In the genomic region with DNA sequence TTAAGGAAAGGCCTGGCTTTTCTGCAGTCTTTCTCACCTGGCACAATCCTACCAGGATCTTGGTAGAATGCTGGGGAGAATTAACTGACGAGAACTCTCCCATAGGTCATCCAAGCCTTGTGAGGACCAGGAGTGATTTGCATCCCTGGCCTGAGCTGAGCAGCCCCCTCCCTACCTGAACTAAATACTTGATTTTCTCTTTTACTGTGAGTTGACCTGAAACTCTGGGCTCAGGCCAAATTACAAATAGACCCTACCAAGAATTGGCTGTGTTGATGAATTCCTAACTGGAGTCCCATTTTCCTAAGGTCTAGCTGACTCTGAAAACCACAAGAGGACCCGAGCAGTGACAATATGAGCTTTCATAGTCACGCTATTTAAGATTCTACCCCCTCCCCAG, we compare ENCODE assay signal across 23 mouse cellular contexts. TPM values are rescaled to one million over a fixed set of nuclear protein-coding genes. Genes with fewer than 3 reads are reported as not detected.
DNase-seq lines count a peak whose midpoint lies in the region; ATAC-seq and TF ChIP-seq lines count a peak whose summit lies in the region.
"Had no signal": no experiment of that assay in that cellular context is flagged by ENCODE, and none has a peak within 500 bp of the region (broad histone marks: within the 10 kb centered on the region; RNA-seq: fewer than 3 reads in every experiment).

No protein-coding gene starts in this region.

- whole genome bisulfite sequencing in heart, embryonic 16.5 days: 71% methylated on average over 3 of the region's 3 CpGs
- WGBS in lung, embryonic 15.5 days: 52% methylated on average over 3 of the region's 3 CpGs
- 58% methylated on average over 3 of the region's 3 CpGs for WGBS in limb, embryonic 14.5 days

- H3K27ac ChIP-seq in heart, embryonic 16.5 days (ENCODE audit: low read length): peak overlapping the region; percentile 37
- peak overlapping the region; percentile 60 for H3K27ac ChIP-seq in lung, embryonic 15.5 days
- peak overlapping the region; percentile 43; the same call in 1 of the 2 replicates for H3K27ac ChIP-seq in limb, embryonic 14.5 days (replicated peaks; ENCODE audit: low read depth, low read length)
- H3K27ac ChIP-seq: forebrain, embryonic 12.5 days; hindbrain, embryonic 12.5 days; intestine, embryonic 15.5 days; kidney, embryonic 15.5 days; left cerebral cortex, adult 2 months; liver, embryonic 13.5 days had no signal

- no peaks in the 10 kb centered on the region for H3K36me3 ChIP-seq in heart, embryonic 16.5 days (ENCODE audit: control insufficient read depth, insufficient read depth)
- no peaks in the 10 kb centered on the region for H3K36me3 ChIP-seq in lung, embryonic 15.5 days
- no peaks in the 10 kb centered on the region for H3K36me3 ChIP-seq in limb, embryonic 14.5 days (ENCODE audit: control insufficient read depth, insufficient read depth, low read length)
- H3K36me3 ChIP-seq: forebrain, embryonic 12.5 days; hindbrain, embryonic 12.5 days; intestine, embryonic 15.5 days; kidney, embryonic 15.5 days; liver, embryonic 13.5 days had no signal

- TF ChIP-seq POLR2A in limb, embryonic 14.5 days (IDR thresholded peaks at IDR 0.05; ENCODE audit: borderline replicate concordance, extremely low read depth, insufficient read depth, insufficient read length): no peak

- ATAC-seq in heart, embryonic 16.5 days (replicated peaks; ENCODE audit: extremely low read depth, insufficient read depth, low FRiP score): no peak
- ATAC-seq in lung, embryonic 15.5 days (ENCODE audit: borderline replicate concordance, extremely low read depth, low FRiP score, low TSS enrichment): no peak
- ATAC-seq in limb, embryonic 14.5 days (ENCODE audit: low FRiP score, low read depth): no peak
- ATAC-seq: intestine, embryonic 15.5 days; midbrain, embryonic 16.5 days had no signal

- H3K4me2 ChIP-seq in heart, embryonic 16.5 days (ENCODE audit: low read depth, low read length): no peak overlapping the region
- no peak overlapping the region for H3K4me2 ChIP-seq in lung, embryonic 15.5 days
- no peak overlapping the region for H3K4me2 ChIP-seq in limb, embryonic 14.5 days (replicated peaks; ENCODE audit: low read depth, low read length, severe bottlenecking)
- H3K4me2 ChIP-seq: forebrain, embryonic 12.5 days; heart, embryonic 12.5 days; hindbrain, embryonic 12.5 days; intestine, embryonic 15.5 days; kidney, embryonic 15.5 days; liver, embryonic 13.5 days had no signal

- H3K4me3 ChIP-seq in heart, embryonic 16.5 days (ENCODE audit: low read length): no peak overlapping the region
- no peak overlapping the region for H3K4me3 ChIP-seq in lung, embryonic 15.5 days
- H3K4me3 ChIP-seq in limb, embryonic 14.5 days (replicated peaks; ENCODE audit: low read length): no peak overlapping the region
- H3K4me3 ChIP-seq: forebrain, embryonic 12.5 days; heart, embryonic 12.5 days; hindbrain, embryonic 12.5 days; intestine, embryonic 15.5 days; kidney, embryonic 15.5 days; left cerebral cortex, adult 2 months; liver, embryonic 13.5 days had no signal

- peaks cover 5% of the 10 kb centered on the region for H3K9me3 ChIP-seq in heart, embryonic 16.5 days (replicated peaks; ENCODE audit: control insufficient read depth, low read length)
- no peaks in the 10 kb centered on the region for H3K9me3 ChIP-seq in lung, embryonic 15.5 days
- H3K9me3 ChIP-seq in limb, embryonic 14.5 days (ENCODE audit: control insufficient read depth, low read length): no peaks in the 10 kb centered on the region
- H3K9me3 ChIP-seq: forebrain, embryonic 12.5 days; heart, embryonic 12.5 days; intestine, embryonic 15.5 days; kidney, embryonic 15.5 days; liver, embryonic 13.5 days had no signal

- H3K4me1 ChIP-seq in heart, embryonic 16.5 days (ENCODE audit: control insufficient read depth, insufficient read depth, low read length): no peaks in the 10 kb centered on the region
- peaks cover 11% of the 10 kb centered on the region for H3K4me1 ChIP-seq in lung, embryonic 15.5 days
- 0 out of 2 replicates have a peak, but pooled peaks cover 3% of the 10 kb centered on the region for H3K4me1 ChIP-seq in limb, embryonic 14.5 days (ENCODE audit: control insufficient read depth, insufficient read depth, low read length)
- H3K4me1 ChIP-seq: forebrain, embryonic 12.5 days; intestine, embryonic 15.5 days; kidney, embryonic 15.5 days; liver, embryonic 13.5 days had no signal

- no peaks in the 10 kb centered on the region for H3K27me3 ChIP-seq in heart, embryonic 16.5 days (ENCODE audit: control insufficient read depth, insufficient read depth, low read length)
- no peaks in the 10 kb centered on the region for H3K27me3 ChIP-seq in lung, embryonic 15.5 days
- H3K27me3 ChIP-seq in limb, embryonic 14.5 days (ENCODE audit: control insufficient read depth, insufficient read depth, low read length): no peaks in the 10 kb centered on the region
- H3K27me3 ChIP-seq: CH12.LX; forebrain, embryonic 12.5 days; heart, embryonic 12.5 days; hindbrain, embryonic 12.5 days; intestine, embryonic 15.5 days; kidney, embryonic 15.5 days; liver, embryonic 13.5 days had no signal

- peak; percentile 2 to 8 for DNase-seq in cerebellum, postnatal 25 days
- no peak for DNase-seq in cerebellum, adult 18-20 months
- DNase-seq in heart, adult 9 months (ENCODE audit: low spot score in 2 of 2): no peak
- no peak for DNase-seq in lung, postnatal 25 days (ENCODE audit: low spot score)
- no peak for DNase-seq in limb, embryonic 14.5 days (ENCODE audit: low spot score)
- DNase-seq: adrenal gland, postnatal 25 days; embryo, embryonic 11 days; gastrocnemius, postnatal 10 days; layer of hippocampus, adult 9-11 months; left cerebral cortex, postnatal 4 days; liver, embryonic 13.5 days; retina, postnatal 1 day; thymus, adult 2 months had no signal

- no peak overlapping the region for H3K9ac ChIP-seq in heart, embryonic 16.5 days (ENCODE audit: low read length)
- no peak overlapping the region for H3K9ac ChIP-seq in lung, embryonic 15.5 days
- H3K9ac ChIP-seq in limb, embryonic 14.5 days (ENCODE audit: low read depth, low read length, severe bottlenecking): no peak overlapping the region
- H3K9ac ChIP-seq: forebrain, embryonic 12.5 days; heart, embryonic 12.5 days; hindbrain, embryonic 12.5 days; intestine, embryonic 15.5 days; kidney, embryonic 15.5 days; liver, embryonic 13.5 days had no signal

RNA-seq across cellular contexts. Expression of a gene that starts 25.4 kb away (rescaled TPM):
- polyA plus RNA-seq in heart, embryonic 16.5 days (2015; fragmentation: Nextera tagmentation; extraction: Ambion mirVana): 6.3 and 7.7 TPM in 2 replicates
- polyA plus RNA-seq in lung, embryonic 15.5 days (2015; fragmentation: Nextera tagmentation; extraction: Ambion mirVana): 9.8 and 11.2 TPM in 2 replicates
- 21.2 and 23.0 TPM in 2 replicates for polyA plus RNA-seq in limb, embryonic 14.5 days (2012; rRNA removed)
- polyA plus RNA-seq in limb, embryonic 14.5 days (2014; fragmentation: Nextera tagmentation; extraction: Ambion mirVana): 8.9 and 10.6 TPM in 2 replicates

Comparison
In these comparisons a context has a peak if more than half of its experiments do, and no peak if none do; other contexts are left out.
1. DNase-seq: peak in cerebellum, postnatal 25 days (2 of 2); none in cerebellum, adult 18-20 months (0 of 2), heart, adult 9 months (0 of 2), lung, postnatal 25 days (single experiment) and limb, embryonic 14.5 days (single experiment).
2. Peak in every context shown above with its lines, with median percentiles within 50 percentile points of each other: H3K27ac ChIP-seq.